Mouse (Mus musculus) liver, embryonic 13.5 days (tissue): ENCODE results near the gene Mcm6. TPM values are rescaled to one million over a fixed set of nuclear protein-coding genes. Genes with fewer than 3 reads are reported as not detected.

Experiments
- ATAC-seq: fragments of 200-750 bp; cut with Nextera tagmentation; 2 replicates; pipeline ENCODE4 v1.8.0; 2017; ENCODE audit warnings: low read depth, mild to moderate bottlenecking, moderate number of reproducible peaks, moderate library complexity
- DNase-seq: peaks from one replicate; pipeline ENCODE4 v3.0.0; 2022
- H3K27ac ChIP-seq: fragments of 300-500 bp; sonication (generic); 2 replicates; pipeline ENCODE4 v1.5.1; 2015; ENCODE audit warnings: moderate library complexity, mild to moderate bottlenecking, inconsistent platforms
- H3K27me3 ChIP-seq: fragments of 300-500 bp; sonication (generic); 2 replicates; pipeline ENCODE4 v1.6.1; 2015; ENCODE audit warnings: mild to moderate bottlenecking, inconsistent platforms
- H3K36me3 ChIP-seq: fragments of 300-500 bp; sonication (generic); 2 replicates; pipeline ENCODE4 v1.6.1; 2015; ENCODE audit warnings: mild to moderate bottlenecking, inconsistent platforms
- H3K4me1 ChIP-seq: fragments of 300-500 bp; sonication (generic); replicated peaks from 2 replicates; pipeline ENCODE4 v1.6.1; 2015; ENCODE audit warnings: inconsistent platforms
- H3K4me2 ChIP-seq: fragments of 300-500 bp; sonication (generic); 2 replicates; pipeline ENCODE4 v1.6.1; 2015; ENCODE audit warnings: inconsistent platforms, mild to moderate bottlenecking, moderate library complexity
- H3K4me3 ChIP-seq: fragments of 300-500 bp; sonication (generic); replicated peaks from 2 replicates; pipeline ENCODE4 v1.5.1; 2015; ENCODE audit warnings: mild to moderate bottlenecking, inconsistent platforms
- H3K9ac ChIP-seq: fragments of 300-500 bp; sonication (generic); 2 replicates; pipeline ENCODE4 v1.6.1; 2015; ENCODE audit warnings: mild to moderate bottlenecking, inconsistent platforms
- H3K9me3 ChIP-seq: fragments of 300-500 bp; sonication (generic); replicated peaks from 2 replicates; pipeline ENCODE4 v1.6.1; 2016; ENCODE audit warnings: inconsistent platforms
- WGBS: fragments of 180-500 bp; shearing (Covaris S2); methylation state at CpG from one replicate; pipeline ENCODE4 v1.1.7; 2015; ENCODE audit not compliant: insufficient replicate concordance; 5-methylcytosine and 5-hydroxymethylcytosine counted together
- polyA plus RNA-seq: library from polyadenylated mRNA; unstranded; fragments of >200 nt; fragmentation: Nextera tagmentation; extraction: Ambion mirVana; gene quantifications from 2 replicates; pipeline ENCODE4 v1.2.1, GENCODE M21; 2015

Mcm6 gene
- polyA plus RNA-seq, 1 experiment from 2014 or later: 269 TPM

DNA sequence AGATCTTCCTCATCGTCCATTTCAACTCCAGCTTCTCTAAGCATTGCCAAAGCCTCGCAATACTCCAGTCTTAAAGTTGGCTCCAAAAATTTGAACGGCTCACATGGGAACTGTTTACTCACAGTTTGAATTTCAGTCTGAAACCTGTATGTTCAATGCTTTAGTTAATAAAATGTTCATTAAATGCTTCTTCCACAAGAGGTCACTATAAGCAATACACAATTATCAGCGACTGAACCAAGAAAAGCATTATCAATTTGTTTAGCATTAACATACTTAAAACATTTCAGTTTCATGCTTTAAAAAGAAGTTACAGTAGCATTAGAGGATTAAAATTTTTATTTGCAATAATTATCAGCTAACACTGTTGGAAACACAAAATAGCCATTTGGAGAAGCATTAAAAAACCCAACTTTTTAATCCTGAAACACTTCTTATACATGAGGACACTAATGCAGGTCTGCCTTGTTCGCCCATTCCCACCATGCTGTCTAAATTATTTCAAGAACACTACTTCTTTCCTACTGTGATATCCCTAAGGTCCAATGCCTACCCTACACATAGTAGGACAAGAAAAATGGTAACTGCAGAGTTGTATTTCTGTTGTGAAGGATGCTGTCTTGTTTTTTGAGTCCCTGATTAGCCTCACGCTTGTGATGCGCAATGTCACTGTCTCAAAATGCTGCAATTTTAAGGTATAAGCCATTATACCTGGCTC is 12.8 kb upstream of the Mcm6 start:
- H3K4me3 ChIP-seq: no peak overlapping the region
- ATAC-seq (no peak), DNase-seq (no peak)
- H3K9me3 ChIP-seq: no peaks in the 10 kb centered on the region
- no peaks in the 10 kb centered on the region for H3K27me3 ChIP-seq
- H3K4me1 ChIP-seq: no peaks in the 10 kb centered on the region
- H3K4me2 ChIP-seq: no peak overlapping the region
- H3K9ac ChIP-seq: no peak overlapping the region
- H3K36me3 ChIP-seq: peaks cover 52% of the 10 kb centered on the region
- WGBS: 83% methylated on average over 7 of the region's 7 CpGs
- H3K27ac ChIP-seq: no peak overlapping the region

GRCm38 (mm10) chr1:128368732-128369441 is 9.4 kb upstream of the Mcm6 start:
- ATAC-seq (no peak), DNase-seq (no peak)
- no peaks in the 10 kb centered on the region for H3K9me3 ChIP-seq
- H3K4me1 ChIP-seq: no peaks in the 10 kb centered on the region
- H3K9ac ChIP-seq: no peak overlapping the region
- no peak overlapping the region for H3K27ac ChIP-seq
- H3K27me3 ChIP-seq: no peaks in the 10 kb centered on the region
- WGBS: 76% methylated on average over 5 of the region's 5 CpGs
- peaks cover 54% of the 10 kb centered on the region for H3K36me3 ChIP-seq
- no peak overlapping the region for H3K4me3 ChIP-seq
- H3K4me2 ChIP-seq: no peak overlapping the region

DNA sequence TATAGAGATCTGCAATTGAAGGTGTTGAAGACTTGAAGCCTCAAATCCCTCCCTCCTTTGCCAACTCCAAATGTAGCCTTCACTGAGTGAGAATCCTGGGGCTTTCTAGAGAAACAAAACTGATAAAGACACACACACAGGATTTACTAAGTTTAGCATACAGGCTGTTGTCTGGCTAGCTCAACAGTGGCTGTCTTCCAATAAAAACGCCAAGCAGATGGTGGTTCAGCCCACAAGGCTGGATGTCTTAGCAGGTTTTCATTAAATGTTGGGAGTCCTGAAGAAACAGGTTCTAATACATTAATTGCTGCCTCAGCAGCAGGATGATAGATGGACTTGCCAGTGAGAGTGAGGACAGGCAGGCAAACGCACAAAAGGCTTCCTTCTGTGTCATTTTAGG is 1.1 kb upstream of the Mcm6 start:
- no peaks in the 10 kb centered on the region for H3K9me3 ChIP-seq

GRCm38 (mm10) chr1:128358916-128359553 is 429 bp downstream of the Mcm6 start:
- ATAC-seq (peak; percentile 74), DNase-seq (no peak)
- H3K9me3 ChIP-seq: no peaks in the 10 kb centered on the region
- WGBS: under 1% methylated on average over 35 of the region's 35 CpGs
- peak overlapping the region; percentile 93 for H3K9ac ChIP-seq
- H3K4me3 ChIP-seq: peak overlapping the region; percentile 96
- peaks cover 44% of the 10 kb centered on the region for H3K4me1 ChIP-seq
- peak overlapping the region; percentile 82 for H3K4me2 ChIP-seq
- peaks cover 52% of the 10 kb centered on the region for H3K36me3 ChIP-seq
- H3K27me3 ChIP-seq: no peaks in the 10 kb centered on the region
- H3K27ac ChIP-seq: peak overlapping the region; percentile 87

More for the DNA sequence above, 1.1 kb upstream of the Mcm6 start:
- DNase-seq (no peak), ATAC-seq (no peak)
- Histone ChIP-seq H3K4me3 (no peak overlapping the region), H3K27me3 (no peaks in the 10 kb centered on the region), H3K4me1 (peaks cover 40% of the 10 kb centered on the region), H3K36me3 (peaks cover 50% of the 10 kb centered on the region), H3K27ac (peak overlapping the region; percentile 87), H3K9ac (peak overlapping the region; percentile 4; the same call in 1 of the 2 replicates), H3K4me2 (peak overlapping the region; percentile 82; the same call in 1 of the 2 replicates)
- 59% methylated on average over 2 of the region's 2 CpGs for WGBS

DNA sequence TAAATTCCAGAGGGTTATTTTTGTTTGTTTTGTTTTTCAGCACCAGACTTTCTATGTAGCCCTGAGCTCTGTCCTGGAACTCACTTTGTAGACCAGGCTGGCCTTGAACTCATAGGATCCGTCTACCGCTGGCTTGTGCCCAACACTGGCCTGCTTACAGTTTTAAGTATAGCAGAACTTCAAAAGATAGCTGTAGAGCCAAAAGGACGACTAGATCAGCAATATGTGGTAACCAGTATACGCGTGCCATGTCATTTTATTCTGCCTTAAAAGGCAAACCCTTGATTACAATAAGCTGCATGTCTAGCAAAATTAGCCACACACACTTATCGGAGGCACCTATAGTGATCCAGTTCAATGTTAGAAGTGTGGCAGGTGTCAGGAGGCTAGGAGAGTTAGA is 1.2 kb downstream of the Mcm6 start:
- Histone ChIP-seq H3K4me2 (peak overlapping the region; percentile 82), H3K36me3 (peaks cover 56% of the 10 kb centered on the region), H3K27ac (peak overlapping the region; percentile 87), H3K9me3 (no peaks in the 10 kb centered on the region), H3K4me3 (peak overlapping the region; percentile 96), H3K4me1 (peaks cover 48% of the 10 kb centered on the region), H3K9ac (peak overlapping the region; percentile 93), H3K27me3 (no peaks in the 10 kb centered on the region)
- ATAC-seq: no peak
- DNase-seq: no peak
- 38% methylated on average over 6 of the region's 6 CpGs for WGBS

GRCm38 (mm10) chr1:128357452-128357851 is 2.0 kb downstream of the Mcm6 start:
- ATAC-seq: no peak
- Histone ChIP-seq H3K4me1 (peaks cover 48% of the 10 kb centered on the region), H3K36me3 (peaks cover 56% of the 10 kb centered on the region), H3K4me3 (peak overlapping the region; percentile 96), H3K27ac (peak overlapping the region; percentile 87), H3K9me3 (no peaks in the 10 kb centered on the region), H3K9ac (peak overlapping the region; percentile 93), H3K27me3 (no peaks in the 10 kb centered on the region), H3K4me2 (peak overlapping the region; percentile 82)
- 28% methylated on average over 3 of the region's 3 CpGs for WGBS
- peak; percentile 9 for DNase-seq

GRCm38 (mm10) chr1:128353092-128353491 is 6.4 kb downstream of the Mcm6 start:
- H3K4me3 ChIP-seq: no peak overlapping the region
- H3K9me3 ChIP-seq: no peaks in the 10 kb centered on the region
- no peaks in the 10 kb centered on the region for H3K27me3 ChIP-seq
- DNase-seq: no peak
- no peak overlapping the region for H3K9ac ChIP-seq
- WGBS: 28% methylated on average over 3 of the region's 3 CpGs
- no peak for ATAC-seq
- no peak overlapping the region for H3K4me2 ChIP-seq
- no peak overlapping the region for H3K27ac ChIP-seq
- H3K36me3 ChIP-seq: peaks cover 90% of the 10 kb centered on the region
- H3K4me1 ChIP-seq: peaks cover 32% of the 10 kb centered on the region

DNA sequence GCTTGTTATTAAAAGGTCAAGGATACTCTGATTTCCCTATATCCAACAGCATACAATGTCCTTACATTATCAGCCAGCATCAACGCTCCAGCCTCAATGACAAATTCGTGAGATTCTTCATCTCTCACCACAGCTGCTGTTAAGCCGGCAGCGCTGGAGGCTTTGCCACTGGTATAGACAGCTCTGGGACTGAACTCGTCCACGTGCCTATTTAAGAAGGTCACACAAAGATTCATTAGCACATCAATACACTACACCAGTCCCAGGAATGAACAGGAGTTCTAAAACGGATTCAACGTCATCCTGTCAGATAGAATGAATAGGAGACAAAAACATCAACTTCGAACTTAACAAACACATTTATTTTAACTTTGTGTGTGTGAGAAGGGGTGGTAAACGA is 15.2 kb downstream of the Mcm6 start:
- Histone ChIP-seq H3K9me3 (no peaks in the 10 kb centered on the region), H3K27ac (no peak overlapping the region), H3K4me3 (no peak overlapping the region), H3K4me1 (no peaks in the 10 kb centered on the region), H3K36me3 (peaks cover 96% of the 10 kb centered on the region), H3K4me2 (no peak overlapping the region), H3K27me3 (no peaks in the 10 kb centered on the region), H3K9ac (no peak overlapping the region)
- DNase-seq: no peak
- 85% methylated on average over 10 of the region's 10 CpGs for WGBS
- ATAC-seq: no peak

- ATAC-seq: no peak
- 79% methylated on average over 13 of the region's 13 CpGs for WGBS
- peaks cover 94% of the 10 kb centered on the region for H3K36me3 ChIP-seq
Observed at GRCm38 (mm10) chr1:128337708-128338320, 21.6 kb downstream of the Mcm6 start.

GRCm38 (mm10) chr1:128330313-128330712 is 29.2 kb downstream of the Mcm6 start:
- Histone ChIP-seq H3K36me3 (peaks cover 89% of the 10 kb centered on the region), H3K27me3 (no peaks in the 10 kb centered on the region), H3K9me3 (no peaks in the 10 kb centered on the region), H3K9ac (no peak overlapping the region), H3K4me1 (peaks cover 13% of the 10 kb centered on the region), H3K4me2 (no peak overlapping the region), H3K27ac (no peak overlapping the region), H3K4me3 (no peak overlapping the region)
- no peak for DNase-seq
- ATAC-seq: peak; percentile 18; the same call in 1 of the 2 replicates
- 85% methylated on average over 1 of the region's 1 CpGs for WGBS

More at GRCm38 (mm10) chr1:128337708-128338320, 21.6 kb downstream of the Mcm6 start:
- DNase-seq: no peak
- Histone ChIP-seq H3K9ac (no peak overlapping the region), H3K9me3 (no peaks in the 10 kb centered on the region), H3K4me2 (no peak overlapping the region), H3K27ac (no peak overlapping the region), H3K27me3 (no peaks in the 10 kb centered on the region), H3K4me3 (no peak overlapping the region), H3K4me1 (no peaks in the 10 kb centered on the region)

DNA sequence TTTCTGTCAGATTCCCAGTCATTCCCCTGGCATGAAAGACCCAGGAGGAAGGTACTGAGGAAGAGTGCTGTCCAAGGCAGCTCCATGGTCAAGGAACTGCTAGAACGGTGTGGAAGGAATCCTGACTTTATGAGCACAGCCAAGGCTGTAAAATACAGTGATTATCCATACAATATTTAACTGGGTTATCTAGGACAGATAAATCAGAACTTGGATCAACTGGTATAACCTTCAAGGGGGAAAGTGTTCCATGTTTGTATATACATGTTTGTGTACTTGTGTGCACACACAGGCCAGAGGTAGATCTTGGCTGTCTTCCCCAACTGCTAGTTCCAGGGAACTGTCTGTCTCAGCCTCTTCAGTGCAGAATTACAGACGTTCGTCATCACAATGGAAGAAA is 31.2 kb downstream of the Mcm6 start, which contains the start of gene Lct:
TSS of gene Lct (minus strand) at position 101 of the 400 bp plus-strand sequence.
- no peak within 1 kb of the TSS for H3K27ac ChIP-seq

More for the DNA sequence above, 31.2 kb downstream of the Mcm6 start, which contains the start of gene Lct:
- no peak within 1 kb of the TSS for H3K4me3 ChIP-seq
- 79% methylated on average over 3 of the region's 3 CpGs for WGBS
- peaks cover 72% of the 10 kb centered on the region for H3K36me3 ChIP-seq
- H3K4me1 ChIP-seq: peaks cover 23% of the 10 kb centered on the region
- no peaks in the 10 kb centered on the region for H3K9me3 ChIP-seq
- H3K9ac ChIP-seq: no peak within 1 kb of the TSS
- no peak for ATAC-seq
- no peaks in the 10 kb centered on the region for H3K27me3 ChIP-seq
- no peak for DNase-seq
- no peak within 1 kb of the TSS for H3K4me2 ChIP-seq
